Mouse (Mus musculus) 3134 (cell line): ENCODE measurements at regions not wholly inside any gene's neighbourhood (a gene's known extent, or its start where the extent isn't known, plus 50 kb on each side); places are given as distances from the start of the nearest gene placed in this dataset.

Experiments
- DNase-seq: peaks from one replicate; pipeline ENCODE4 v3.0.0-alpha.2; 2011; ENCODE audit warnings: low spot score; ENCODE audit not compliant: insufficient read length; ENCODE audit errors: extremely low read depth

GRCm38 (mm10) chrX:142623359-142623758 is 57.8 kb upstream of the Tmem164 start:
- DNase-seq, result no peak

- DNase-seq, result no peak
Measured at GRCm38 (mm10) chrX:142623882-142624281, 57.3 kb upstream of the Tmem164 start.
